Mouse (Mus musculus) CH12.LX (cell line): Measurements from ENCODE around the gene Vwce. TPM values are rescaled to one million over a fixed set of nuclear protein-coding genes. Genes with fewer than 3 reads are reported as not detected.

ENCODE experiments used
- DNase-seq: peaks from one replicate; pipeline ENCODE4 v3.0.0-alpha.2; 2013; ENCODE audit errors: extremely low read depth
- H3K27ac ChIP-seq: 2 replicates; pipeline ENCODE4 v1.5.1; 2012; ENCODE audit warnings: low read depth, mild to moderate bottlenecking, control low read depth, moderate library complexity; ENCODE audit not compliant: insufficient read depth
- H3K27me3 ChIP-seq: replicated peaks from 2 replicates; pipeline ENCODE3; 2012; ENCODE audit warnings: inconsistent platforms
- H3K36me3 ChIP-seq, 2 experiments: replicated peaks in 1 of 2; 2 replicates each; pipeline versions ENCODE3 to v1.6.1; 2012; ENCODE audit warnings: inconsistent platforms in 1 of 2, low read length in 1 of 2, mild to moderate bottlenecking in 1 of 2, mixed read lengths in 1 of 2, moderate library complexity in 1 of 2; ENCODE audit not compliant: control insufficient read depth in 1 of 2, insufficient read depth in 1 of 2
- H3K4me1 ChIP-seq, 2 experiments: 2 replicates each; pipeline ENCODE4 v1.6.1; 2012; ENCODE audit warnings: inconsistent platforms in 1 of 2, moderate library complexity in 1 of 2; ENCODE audit not compliant: insufficient read depth in 2 of 2, control insufficient read depth in 1 of 2
- H3K4me2 ChIP-seq: 2 replicates; pipeline ENCODE4 v1.6.1; 2012; ENCODE audit warnings: low read depth, mild to moderate bottlenecking, control low read depth; ENCODE audit not compliant: poor library complexity, insufficient read depth, severe bottlenecking
- H3K4me3 ChIP-seq, 3 experiments: fragments of 150-350 bp in 1 of 3; sonication (generic) in 1 of 3; replicated peaks in 1 of 3; 2 replicates each; pipeline versions ENCODE3 to v1.5.1; 2011 to 2012; ENCODE audit warnings: low read depth in 2 of 3, low read length in 2 of 3, mild to moderate bottlenecking in 2 of 3, moderate library complexity in 2 of 3, control low read depth in 1 of 3, improper control_type of control experiment in 1 of 3, inconsistent platforms in 1 of 3, mixed read lengths in 1 of 3; ENCODE audit not compliant: poor library complexity in 1 of 3
- H3K79me2 ChIP-seq: replicated peaks from 2 replicates; pipeline ENCODE4 v1.6.1; 2012; ENCODE audit warnings: mild to moderate bottlenecking, moderate library complexity; ENCODE audit not compliant: control insufficient read depth, poor library complexity, insufficient read depth, severe bottlenecking; ENCODE audit errors: extremely low read depth
- H3K9ac ChIP-seq: 2 replicates; pipeline ENCODE4 v1.6.1; 2012; ENCODE audit warnings: low read depth, mild to moderate bottlenecking, control low read depth, moderate library complexity; ENCODE audit not compliant: insufficient read depth
- H3K9me3 ChIP-seq: replicated peaks from 2 replicates; pipeline ENCODE3; 2012; ENCODE audit warnings: low read length, inconsistent platforms, mixed read lengths
- CTCF ChIP-seq, 2 experiments: IDR thresholded peaks in 1 of 2; conservative IDR thresholded peaks in 1 of 2; 2 replicates each; pipeline ENCODE4 v1.5.1; 2011 to 2012; ENCODE audit warnings: low read depth in 2 of 2, low read length in 2 of 2, improper control_type of control experiment in 1 of 2, inconsistent platforms in 1 of 2, mild to moderate bottlenecking in 1 of 2, moderate library complexity in 1 of 2
- ELF1 ChIP-seq: IDR thresholded peaks from 2 replicates; pipeline ENCODE4 v1.6.1; 2014; ENCODE audit warnings: low read depth, mild to moderate bottlenecking, inconsistent platforms, low read length, improper control_type of control experiment
- GABPA ChIP-seq: IDR thresholded peaks from 2 replicates; pipeline ENCODE4 v1.6.1; 2012; ENCODE audit warnings: low read depth, low read length, improper control_type of control experiment, inconsistent platforms; ENCODE audit not compliant: insufficient replicate concordance
- HCFC1 ChIP-seq: IDR thresholded peaks from 2 replicates; pipeline ENCODE4 v1.6.1; 2012; ENCODE audit warnings: low read depth, mild to moderate bottlenecking, inconsistent platforms, low read length, improper control_type of control experiment
- MEF2A ChIP-seq: IDR thresholded peaks from 2 replicates; pipeline ENCODE4 v1.6.1; 2014; ENCODE audit warnings: low read depth, mild to moderate bottlenecking, inconsistent platforms, low read length, improper control_type of control experiment, borderline replicate concordance
- RCOR1 ChIP-seq: conservative IDR thresholded peaks from 2 replicates; pipeline ENCODE4 v1.6.1; 2012; ENCODE audit warnings: low read depth, mild to moderate bottlenecking, inconsistent platforms, low read length, improper control_type of control experiment
- USF1 ChIP-seq: IDR thresholded peaks from 2 replicates; pipeline ENCODE4 v1.6.1; 2014; ENCODE audit warnings: low read depth, mild to moderate bottlenecking, inconsistent platforms, low read length, improper control_type of control experiment
- dilution Hi-C: fragments of 300-500 bp; cut with MboI; formaldehyde crosslinking; loops from 2 replicates; pipeline ENCODE4 v1.14.3; 2020; ENCODE audit warnings: low sequenced_read_pairs; ENCODE audit not compliant: extremely low pct_unique_long_range_greater_than_20kb, extremely low pct_ligation_motif_present
- in situ Hi-C: fragments of 300-500 bp; cut with MboI; formaldehyde crosslinking; loops from 3 replicates; pipeline ENCODE4 v1.14.3; 2019; ENCODE audit warnings: low sequenced_read_pairs, low pct_ligation_motif_present, low pct_unique_long_range_greater_than_20kb, mixed read lengths
- polyA plus RNA-seq: library from polyadenylated mRNA; unstranded; fragments of >175 nt; gene quantifications from 2 replicates; pipeline ENCODE4 v1.2.1, GENCODE M21; 2012; ENCODE audit warnings: low read depth; ENCODE audit not compliant: insufficient read length
- total RNA-seq, 2 experiments: library from RNA; depleted of rRNA; stranded (reverse); fragments of 300-350 nt in 1 of 2; fragments of >200 nt in 1 of 2; gene quantifications; 2 replicates each; pipeline ENCODE4 v1.2.3; 2012 to 2014

Vwce gene
- total and polyA plus RNA-seq, 3 experiments, result 0.04 to 1.3 (median 0.13) TPM

DNA sequence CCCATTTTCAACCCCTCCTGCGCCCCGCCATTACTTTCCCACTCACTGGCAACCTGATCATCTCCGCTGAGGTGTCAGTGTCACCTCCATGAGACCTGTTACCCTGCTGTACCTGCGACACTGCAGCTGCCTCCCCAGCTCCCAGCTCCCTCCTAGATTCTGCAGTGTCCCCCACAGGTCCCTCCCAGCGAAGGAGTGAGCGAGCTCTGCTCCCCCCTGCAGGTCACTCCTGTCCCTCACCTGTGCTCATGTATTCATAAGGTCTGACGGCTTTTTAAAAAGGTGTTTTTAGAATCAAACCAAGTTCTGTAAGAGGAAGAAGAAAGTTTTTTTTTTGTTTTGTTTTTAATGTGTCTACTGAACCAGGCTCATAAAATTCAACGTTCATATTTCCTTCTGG lies 68.1 kb downstream of the Vwce start:
- DNase-seq, result no peak
- Histone ChIP-seq H3K36me3 (peaks cover 8 to 59% of the 10 kb centered on the region in 2 experiments), H3K9me3 (no peaks in the 10 kb centered on the region), H3K27ac (no peak overlapping the region), H3K27me3 (no peaks in the 10 kb centered on the region)
- dilution Hi-C loops, result no loop called here
- TF ChIP-seq CTCF (conservative IDR thresholded peaks at IDR 0.05 in 1 of 2, IDR thresholded peaks at IDR 0.05 in 1 of 2; ENCODE audit: low read depth in 2 of 2, low read length in 2 of 2), result 0 out of 4 replicates have a peak, but pooled peaks of 1 of the 2 experiments have one; percentile 2
- no peak for TF ChIP-seq USF1
- no peak for TF ChIP-seq GABPA
- TF ChIP-seq, all 38 proteins: peak for 1
- Histone ChIP-seq H3K4me2 (no peak overlapping the region), H3K9ac (no peak overlapping the region), H3K4me3 (no peak overlapping the region), H3K79me2 (peaks cover 25% of the 10 kb centered on the region), H3K4me1 (peaks cover 0 to 60% of the 10 kb centered on the region in 2 experiments; a peak in 3 of 4 replicates)
- in situ Hi-C loops, result no loop called here

- Histone ChIP-seq H3K9ac (no peak overlapping the region), H3K4me1 (peaks cover 0 to 50% of the 10 kb centered on the region in 2 experiments; a peak in 2 of 4 replicates), H3K4me2 (no peak overlapping the region), H3K9me3 (no peaks in the 10 kb centered on the region), H3K79me2 (peaks cover 16% of the 10 kb centered on the region), H3K36me3 (peaks cover 16 to 70% of the 10 kb centered on the region in 2 experiments), H3K4me3 (no peak overlapping the region), H3K27me3 (no peaks in the 10 kb centered on the region), H3K27ac (no peak overlapping the region)
- TF ChIP-seq GABPA (no peak), CTCF (conservative IDR thresholded peaks at IDR 0.05 in 1 of 2, IDR thresholded peaks at IDR 0.05 in 1 of 2; ENCODE audit: low read depth in 2 of 2, low read length in 2 of 2) (no peak)
- DNase-seq, result no peak
- dilution Hi-C loops (no loop called here), in situ Hi-C loops (no loop called here)
Observed at GRCm38 (mm10) chr19:10703470-10703869, 69.5 kb downstream of the Vwce start.

- no peak overlapping the region for H3K27ac ChIP-seq
- H3K9ac ChIP-seq, result no peak overlapping the region
- dilution Hi-C loops (no loop called here), in situ Hi-C loops (loop anchor here (5.0 kb wide), 1 partner anchor 35 kb away; no protein-coding TSS in a partner anchor)
- DNase-seq, result no peak
- peaks cover 36 to 82% of the 10 kb centered on the region in 2 experiments for H3K36me3 ChIP-seq
- no peak overlapping the region for H3K4me3 ChIP-seq
- no peaks in the 10 kb centered on the region for H3K27me3 ChIP-seq
- no peak overlapping the region for H3K4me2 ChIP-seq
- H3K9me3 ChIP-seq, result no peaks in the 10 kb centered on the region
- H3K79me2 ChIP-seq, result peaks cover 4% of the 10 kb centered on the region
- H3K4me1 ChIP-seq, result peaks cover 7 to 26% of the 10 kb centered on the region in 2 experiments; a peak in 3 of 4 replicates
- no peak for TF ChIP-seq ELF1
- no peak for TF ChIP-seq GABPA
- no peak for TF ChIP-seq MEF2A
- TF ChIP-seq HCFC1, result no peak
- TF ChIP-seq RCOR1, result no peak
- TF ChIP-seq, all 38 proteins: peak for 0
Observed at GRCm38 (mm10) chr19:10707087-10707875, 73.3 kb downstream of the Vwce start.
